Mouse (Mus musculus) small intestine, adult 2 months (tissue): ENCODE measurements around the gene Mmachc.
"Not testable (repeated sequence)": the region's sequence is repeated elsewhere in the genome, so short reads cannot be mapped to it uniquely, and the experiment has no call there.

ENCODE experiments used
- CTCF ChIP-seq: fragments of 200-500 bp; IDR thresholded peaks from 2 replicates; pipeline ENCODE4 v1.5.1; 2012; ENCODE audit warnings: low read depth, mild to moderate bottlenecking, control low read depth, inconsistent platforms, low read length, moderate library complexity, mixed read lengths; ENCODE audit not compliant: insufficient replicate concordance, insufficient read length; ENCODE audit errors: extremely low read depth
- POLR2A ChIP-seq: fragments of 200-500 bp; IDR thresholded peaks from 2 replicates; pipeline ENCODE4 v1.6.1; 2012; ENCODE audit warnings: low read depth, mild to moderate bottlenecking, control low read depth, inconsistent platforms, low read length, moderate library complexity

GRCm38 (mm10) chr4:116680521-116680920 lies 27.7 kb downstream of the Mmachc start:
- TF ChIP-seq CTCF, POLR2A: not testable (repeated sequence)
